Mouse (Mus musculus): Measurements from ENCODE around the gene Atp10b. TPM values are rescaled to one million over a fixed set of nuclear protein-coding genes. Genes with fewer than 3 reads are reported as not detected.
"Not testable (repeated sequence)": the region's sequence is repeated elsewhere in the genome, so short reads cannot be mapped to it uniquely, and the experiment has no call there.

Gene Atp10b
- not detected for total RNA-seq (2021)
- long read RNA-seq, experiment 1: 0 reads
- long read RNA-seq, experiment 2: 0 reads

DNA sequence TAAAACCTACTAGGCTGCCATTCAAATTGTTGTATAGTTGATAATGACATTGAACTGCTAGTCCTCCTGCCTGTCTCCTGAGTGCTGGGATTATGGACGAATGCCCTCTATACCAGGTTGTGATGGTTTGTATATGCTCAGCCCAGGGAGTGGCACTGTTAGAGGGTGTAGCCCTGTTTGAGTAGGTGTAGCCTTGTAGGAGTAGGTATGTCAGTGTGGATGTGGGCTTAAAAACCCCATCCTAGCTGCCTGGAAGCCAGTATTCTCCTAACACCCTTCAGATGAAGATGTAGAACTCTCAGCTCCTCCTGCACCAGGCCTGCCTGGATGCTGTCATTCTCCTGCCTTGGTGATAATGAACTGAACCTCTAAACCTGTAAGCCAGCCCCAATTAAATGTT is at the start of gene Atp10b:
Gene Atp10b, plus strand, starts transcription at position 301 of the 400 bp plus-strand sequence.
- no peak for DNase-seq

DNA sequence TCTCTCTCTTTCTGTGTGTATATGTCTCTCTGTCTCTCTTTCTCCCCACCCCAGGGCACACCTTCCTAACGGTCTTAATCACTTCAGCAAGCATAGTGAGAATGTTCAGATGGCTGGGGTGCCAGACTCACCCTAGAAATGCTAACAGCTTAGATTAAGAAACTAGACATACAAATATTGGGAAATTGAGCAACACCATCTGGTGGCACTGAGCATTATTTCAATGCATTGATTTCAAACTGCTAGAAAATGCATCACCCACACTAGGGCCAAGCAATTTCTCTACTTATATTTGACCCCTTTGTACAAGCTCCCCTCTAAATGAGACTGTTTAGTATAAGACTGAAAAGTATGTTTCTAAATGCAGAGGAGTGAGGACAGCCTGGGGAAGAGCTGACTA is 48.3 kb upstream of the Atp10b start:
- TF ChIP-seq CTCF (IDR thresholded peaks at IDR 0.05): no peak
- DNase-seq: no peak
- no peak overlapping the region for H3K27ac ChIP-seq
- no peak overlapping the region for H3K4me3 ChIP-seq
- intact Hi-C loops (cut with DNase I): no loop called here

More for the DNA sequence above, at the start of gene Atp10b:
- Histone ChIP-seq H3K27ac (no peak within 1 kb of the TSS), H3K4me3 (no peak within 1 kb of the TSS)
- TF ChIP-seq CTCF (IDR thresholded peaks at IDR 0.05): no peak
- intact Hi-C loops (cut with DNase I): no loop called here

DNA sequence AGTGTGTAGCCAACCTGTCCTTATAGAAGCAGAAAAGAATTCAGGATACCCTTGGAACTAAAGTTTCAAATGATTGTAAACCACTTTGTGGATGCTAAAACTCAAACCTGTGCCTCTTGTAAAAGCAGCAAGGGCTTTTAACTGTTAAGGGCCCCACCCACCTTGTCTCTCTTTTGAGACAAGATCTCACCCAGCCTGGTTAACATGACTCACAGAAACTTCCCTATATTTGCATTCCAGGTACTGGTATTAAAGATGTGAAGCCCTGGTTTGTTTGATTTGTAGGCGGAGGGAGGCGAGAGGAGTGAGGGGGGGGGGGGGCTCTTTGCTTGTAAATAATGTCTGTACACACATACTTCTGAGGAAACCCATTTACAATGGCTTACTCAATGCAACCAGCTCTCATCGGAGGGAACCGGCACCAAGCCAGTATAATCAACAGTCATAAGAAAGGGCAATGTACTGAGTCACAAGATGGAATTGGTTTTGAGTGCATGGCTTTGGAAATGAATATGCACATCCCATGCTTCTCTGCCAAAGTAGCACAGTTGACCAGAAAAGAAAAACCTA is 23.7 kb upstream of the Atp10b start:
- no peak for DNase-seq
- no peak for TF ChIP-seq CTCF (IDR thresholded peaks at IDR 0.05)
- H3K4me3 ChIP-seq: no peak overlapping the region
- H3K27ac ChIP-seq: no peak overlapping the region
- intact Hi-C loops (cut with DNase I): no loop called here

DNA sequence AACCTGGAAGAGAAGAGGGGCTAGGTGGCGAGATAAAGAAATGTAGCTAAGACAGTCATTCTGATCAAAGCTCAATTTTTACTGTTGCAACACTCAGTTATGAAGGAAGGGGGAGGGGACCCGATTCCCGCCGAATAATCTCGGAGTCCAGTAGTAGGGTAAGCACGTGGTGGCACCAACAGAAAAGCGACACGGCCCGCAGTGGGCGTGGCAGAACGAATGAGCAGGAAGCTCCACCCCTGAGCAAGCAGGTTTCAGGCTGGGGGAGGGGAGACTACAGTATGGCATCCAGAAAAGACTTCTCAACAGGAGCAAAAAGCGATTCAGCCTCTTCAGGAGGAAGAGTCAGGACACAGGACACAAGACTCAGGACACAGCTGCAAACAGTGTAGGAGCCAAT is 23.1 kb upstream of the Atp10b start:
- intact Hi-C loops (cut with DNase I); H3K27ac ChIP-seq; H3K4me3 ChIP-seq; DNase-seq: not testable (repeated sequence)

DNA sequence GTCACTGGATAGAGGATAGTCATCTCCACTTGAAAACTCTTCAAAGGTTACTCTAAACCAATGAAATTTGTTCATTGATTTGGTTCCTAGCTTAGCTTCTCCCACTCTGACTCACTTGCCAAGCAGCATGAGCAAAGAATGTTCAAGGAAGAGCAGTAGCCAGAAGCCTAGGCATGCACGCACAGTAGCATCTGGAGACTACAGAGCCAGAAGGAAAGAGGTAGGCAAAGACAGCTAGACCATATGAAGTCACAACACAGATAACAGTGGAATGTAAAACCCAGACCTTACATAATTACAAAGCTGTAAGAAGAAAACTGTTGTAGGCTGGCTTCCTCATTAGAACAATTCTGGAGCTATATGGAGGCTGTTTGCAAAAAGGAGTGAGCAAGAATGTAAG is 8.4 kb upstream of the Atp10b start:
- H3K4me3 ChIP-seq: no peak overlapping the region
- intact Hi-C loops (cut with DNase I): no loop called here
- no peak for TF ChIP-seq CTCF (IDR thresholded peaks at IDR 0.05)
- no peak overlapping the region for H3K27ac ChIP-seq
- DNase-seq: no peak

DNA sequence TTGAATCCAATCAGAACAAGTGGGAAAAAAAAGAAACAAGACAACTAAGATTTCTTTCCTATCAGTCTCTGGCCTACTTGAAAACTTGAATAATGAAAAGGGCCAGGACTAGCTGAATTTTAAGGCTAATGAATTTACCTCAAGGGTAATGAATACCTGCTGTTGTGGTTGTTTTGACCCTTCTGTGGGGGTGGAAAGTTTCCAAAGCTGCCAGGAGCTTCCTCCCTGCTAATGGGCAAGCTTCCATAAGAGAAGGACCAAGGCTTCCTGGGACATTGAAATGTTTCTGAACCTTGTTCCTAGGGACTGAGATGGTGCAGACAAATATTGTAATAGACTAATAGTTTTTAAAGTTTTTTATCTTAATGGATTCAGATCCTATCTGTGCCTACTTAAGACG is 6.9 kb upstream of the Atp10b start:
- H3K27ac ChIP-seq: no peak overlapping the region
- TF ChIP-seq CTCF (IDR thresholded peaks at IDR 0.05): no peak
- intact Hi-C loops (cut with DNase I): no loop called here
- no peak overlapping the region for H3K4me3 ChIP-seq
- no peak for DNase-seq

DNA sequence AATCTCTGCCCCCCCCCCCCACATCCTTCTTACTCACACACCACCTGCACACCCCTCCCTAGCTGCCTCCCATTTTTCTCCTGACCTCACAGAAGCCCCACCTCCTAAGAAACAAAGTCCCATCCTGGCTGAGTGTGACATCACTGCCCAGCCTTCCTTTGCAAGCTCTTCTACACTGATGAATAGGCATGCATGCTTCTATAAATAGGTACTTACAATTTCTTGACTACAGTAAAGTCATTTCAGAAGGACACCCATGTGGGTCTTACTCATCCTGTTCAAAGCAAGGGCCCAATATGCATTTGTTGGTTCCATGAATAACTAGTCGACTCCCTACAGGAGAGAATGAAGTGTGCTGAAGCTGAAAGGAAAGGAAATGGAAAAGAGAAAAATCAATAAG is 5.5 kb upstream of the Atp10b start:
- Histone ChIP-seq H3K4me3 (no peak overlapping the region), H3K27ac (no peak overlapping the region)
- no peak for DNase-seq
- no peak for TF ChIP-seq CTCF (IDR thresholded peaks at IDR 0.05)
- intact Hi-C loops (cut with DNase I): no loop called here

DNA sequence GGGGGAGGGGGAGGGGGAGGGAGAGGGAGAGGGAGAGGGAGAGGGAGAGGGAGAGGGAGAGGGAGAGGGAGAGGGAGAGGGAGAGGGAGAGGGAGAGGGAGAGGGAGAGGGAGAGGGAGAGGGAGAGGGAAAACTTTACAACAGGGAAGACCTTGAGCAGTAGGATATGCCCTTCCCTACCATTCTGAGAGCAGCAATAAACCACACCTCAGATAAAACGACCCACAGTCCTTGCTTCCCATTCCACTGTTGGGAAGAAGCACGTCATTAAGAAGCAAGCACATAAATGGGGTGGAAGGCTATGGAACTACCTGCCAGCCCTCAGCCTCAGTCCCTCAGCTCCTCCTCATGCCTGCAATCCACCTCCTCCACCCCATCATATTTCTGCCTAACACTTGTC is 4.8 kb upstream of the Atp10b start:
- intact Hi-C loops (cut with DNase I); DNase-seq; H3K27ac ChIP-seq; H3K4me3 ChIP-seq: not testable (repeated sequence)

DNA sequence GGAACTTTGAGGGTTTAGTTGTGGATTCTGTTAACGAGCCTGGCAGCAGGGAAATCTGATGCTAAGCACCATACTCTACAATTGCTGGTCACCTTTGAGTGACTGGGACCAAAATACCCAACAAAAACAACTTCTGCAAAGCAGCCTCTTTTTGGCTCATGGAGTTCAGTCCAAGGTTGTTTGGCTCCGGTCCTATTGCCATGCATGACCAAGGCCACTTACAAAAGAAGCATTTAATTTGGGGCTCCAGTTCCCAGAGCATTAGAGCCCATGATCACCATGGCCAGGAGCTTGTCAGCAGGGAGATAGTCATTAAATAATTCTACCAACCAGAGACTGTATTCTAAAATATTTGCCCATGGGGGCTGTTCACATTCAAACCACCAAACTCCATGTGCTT is 2.3 kb upstream of the Atp10b start:
- DNase-seq: no peak
- H3K4me3 ChIP-seq: no peak overlapping the region
- no peak overlapping the region for H3K27ac ChIP-seq
- intact Hi-C loops (cut with DNase I): no loop called here
- TF ChIP-seq CTCF (IDR thresholded peaks at IDR 0.05): no peak

DNA sequence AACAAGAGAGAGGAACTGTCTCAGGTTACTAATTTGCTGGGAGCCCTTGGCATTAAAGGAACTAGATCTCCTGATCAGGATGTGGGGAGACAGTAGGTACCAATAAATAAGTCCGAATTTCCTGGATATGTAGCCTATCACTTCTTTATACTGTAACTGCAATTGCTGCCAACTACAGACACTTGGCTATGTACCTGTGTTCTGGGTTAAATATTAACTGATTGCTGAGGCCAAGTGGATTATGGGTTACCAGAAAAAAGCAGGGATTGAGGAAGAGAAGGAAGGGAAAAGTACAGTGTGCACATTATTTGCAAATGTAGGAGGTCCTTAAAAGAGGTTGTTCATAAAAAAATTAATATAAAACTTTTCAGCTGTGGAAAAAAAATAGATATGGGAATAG is 1.3 kb upstream of the Atp10b start:
- H3K4me3 ChIP-seq: no peak overlapping the region
- intact Hi-C loops (cut with DNase I): no loop called here
- DNase-seq: no peak
- H3K27ac ChIP-seq: no peak overlapping the region
- no peak for TF ChIP-seq CTCF (IDR thresholded peaks at IDR 0.05)

DNA sequence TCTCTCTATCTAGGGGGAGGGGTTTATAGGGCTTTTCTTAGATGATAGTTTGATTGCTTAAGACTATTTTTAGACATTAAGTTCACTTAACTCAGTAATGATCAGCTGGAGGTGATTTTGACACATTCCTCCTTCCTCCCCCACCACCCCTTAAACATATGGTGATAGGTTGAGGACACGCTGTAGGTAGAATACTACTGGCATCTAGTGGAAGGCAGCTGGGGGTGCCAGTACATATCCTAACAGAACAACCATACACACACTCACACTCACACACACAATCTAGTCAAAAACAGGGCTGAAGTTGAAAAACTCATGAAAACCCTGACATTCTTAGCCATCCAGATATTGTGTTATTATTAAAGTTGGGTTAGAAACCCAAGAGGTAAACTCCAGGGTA is 5.3 kb downstream of the Atp10b start:
- H3K4me3 ChIP-seq: no peak overlapping the region
- H3K27ac ChIP-seq: no peak overlapping the region
- intact Hi-C loops (cut with DNase I): no loop called here
- no peak for TF ChIP-seq CTCF (IDR thresholded peaks at IDR 0.05)
- no peak for DNase-seq

DNA sequence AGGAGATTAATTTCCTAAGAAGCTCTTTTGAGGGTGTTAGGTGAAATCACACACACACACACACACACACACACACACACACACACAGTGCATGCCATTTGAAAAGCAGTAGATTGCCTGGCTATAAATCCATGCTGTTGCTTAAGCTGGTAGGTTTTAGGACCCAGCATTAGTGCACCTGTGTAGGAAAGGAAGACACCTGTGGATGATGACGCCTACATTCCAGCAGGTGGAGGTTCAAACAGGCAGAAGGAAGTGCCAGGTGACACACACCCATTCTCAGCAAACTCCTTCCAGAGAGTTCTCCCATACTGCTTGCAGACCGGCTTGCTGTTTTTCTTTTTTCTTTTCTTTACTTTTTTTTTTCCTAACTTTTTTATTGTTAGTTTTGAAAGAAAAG is 5.7 kb downstream of the Atp10b start:
- Histone ChIP-seq H3K27ac (no peak overlapping the region), H3K4me3 (no peak overlapping the region)
- TF ChIP-seq CTCF (IDR thresholded peaks at IDR 0.05): no peak
- intact Hi-C loops (cut with DNase I): no loop called here
- DNase-seq: no peak

DNA sequence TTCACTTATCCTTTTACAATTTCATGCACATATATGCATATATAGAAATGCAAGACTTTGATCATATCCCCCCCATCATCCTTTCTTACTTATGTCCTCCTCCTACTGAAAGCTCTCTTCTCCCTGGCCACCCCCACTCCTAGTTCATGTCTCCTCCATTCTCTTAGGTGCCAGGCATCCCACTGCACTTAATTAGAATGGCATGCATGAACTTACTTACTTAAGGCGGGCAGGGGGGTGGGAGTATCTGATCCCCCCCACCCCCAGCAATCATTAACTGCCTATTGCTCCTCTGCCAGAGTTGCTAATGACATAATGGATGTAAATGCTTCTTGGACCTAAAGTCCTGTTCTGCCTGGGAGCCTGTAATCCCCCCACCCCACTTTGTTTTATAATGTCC is 9.1 kb downstream of the Atp10b start:
- TF ChIP-seq CTCF (IDR thresholded peaks at IDR 0.05): no peak
- intact Hi-C loops (cut with DNase I): no loop called here
- Histone ChIP-seq H3K27ac (no peak overlapping the region), H3K4me3 (no peak overlapping the region)
- DNase-seq: no peak

DNA sequence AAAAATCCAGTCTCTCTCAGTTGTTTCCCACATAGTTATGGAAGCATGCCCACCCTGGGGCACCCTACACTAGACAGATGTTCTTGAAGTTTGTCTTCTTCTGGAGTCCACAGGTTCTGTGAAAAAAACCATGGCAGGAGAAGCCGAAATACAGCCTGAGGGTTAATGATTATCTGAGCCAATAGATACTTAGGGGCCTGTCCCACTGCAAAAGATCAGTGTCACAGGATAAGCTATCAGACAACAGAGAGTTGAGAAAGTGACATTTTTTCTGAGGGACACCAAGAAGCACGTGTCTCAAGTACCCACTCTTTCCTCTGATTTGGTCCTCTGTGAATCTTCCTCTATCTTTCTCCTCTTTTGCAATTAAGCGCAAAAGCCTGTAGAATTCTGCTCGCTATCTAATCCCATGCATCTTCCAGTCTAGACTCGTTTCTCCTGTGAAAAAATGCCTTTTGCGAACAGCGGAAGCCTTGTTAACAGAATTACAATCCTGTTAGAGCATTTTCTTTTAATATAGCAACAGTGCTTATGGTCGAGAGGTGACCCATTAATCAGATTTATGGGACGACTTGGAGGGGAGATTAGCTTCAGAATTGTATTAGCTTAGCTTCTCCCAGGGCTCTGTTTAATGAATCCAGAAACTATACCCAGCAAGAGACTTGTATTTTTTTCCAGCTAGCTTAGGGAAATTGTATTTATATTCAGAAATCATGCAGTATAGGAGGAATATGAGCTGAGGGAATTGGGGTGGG is 10.7 kb downstream of the Atp10b start:
- intact Hi-C loops (cut with DNase I): no loop called here

More for the DNA sequence above, 10.7 kb downstream of the Atp10b start:
- DNase-seq: no peak
- TF ChIP-seq CTCF (IDR thresholded peaks at IDR 0.05): no peak
- Histone ChIP-seq H3K4me3 (no peak overlapping the region), H3K27ac (no peak overlapping the region)
